Mouse (Mus musculus) CH12.LX (cell line): ENCODE data around the gene Rtl6. TPM values are rescaled to one million over a fixed set of nuclear protein-coding genes. Genes with fewer than 3 reads are reported as not detected.
A peak's percentile ranks its signal among the peaks of the same experiment; 100 is the strongest.

Experiments
- DNase-seq: peaks from one replicate; pipeline ENCODE4 v3.0.0-alpha.2; 2013; ENCODE audit errors: extremely low read depth
- H3K27ac ChIP-seq: 2 replicates; pipeline ENCODE4 v1.5.1; 2012; ENCODE audit warnings: low read depth, mild to moderate bottlenecking, control low read depth, moderate library complexity; ENCODE audit not compliant: insufficient read depth
- H3K27me3 ChIP-seq: replicated peaks from 2 replicates; pipeline ENCODE3; 2012; ENCODE audit warnings: inconsistent platforms
- H3K36me3 ChIP-seq, 2 experiments: replicated peaks in 1 of 2; 2 replicates each; pipeline versions ENCODE3 to v1.6.1; 2012; ENCODE audit warnings: inconsistent platforms in 1 of 2, low read length in 1 of 2, mild to moderate bottlenecking in 1 of 2, mixed read lengths in 1 of 2, moderate library complexity in 1 of 2; ENCODE audit not compliant: control insufficient read depth in 1 of 2, insufficient read depth in 1 of 2
- H3K4me1 ChIP-seq, 2 experiments: 2 replicates each; pipeline ENCODE4 v1.6.1; 2012; ENCODE audit warnings: inconsistent platforms in 1 of 2, moderate library complexity in 1 of 2; ENCODE audit not compliant: insufficient read depth in 2 of 2, control insufficient read depth in 1 of 2
- H3K4me2 ChIP-seq: 2 replicates; pipeline ENCODE4 v1.6.1; 2012; ENCODE audit warnings: low read depth, mild to moderate bottlenecking, control low read depth; ENCODE audit not compliant: poor library complexity, insufficient read depth, severe bottlenecking
- H3K4me3 ChIP-seq, 3 experiments: fragments of 150-350 bp in 1 of 3; sonication (generic) in 1 of 3; replicated peaks in 1 of 3; 2 replicates each; pipeline versions ENCODE3 to v1.5.1; 2011 to 2012; ENCODE audit warnings: low read depth in 2 of 3, low read length in 2 of 3, mild to moderate bottlenecking in 2 of 3, moderate library complexity in 2 of 3, control low read depth in 1 of 3, improper control_type of control experiment in 1 of 3, inconsistent platforms in 1 of 3, mixed read lengths in 1 of 3; ENCODE audit not compliant: poor library complexity in 1 of 3
- H3K79me2 ChIP-seq: replicated peaks from 2 replicates; pipeline ENCODE4 v1.6.1; 2012; ENCODE audit warnings: mild to moderate bottlenecking, moderate library complexity; ENCODE audit not compliant: control insufficient read depth, poor library complexity, insufficient read depth, severe bottlenecking; ENCODE audit errors: extremely low read depth
- H3K9ac ChIP-seq: 2 replicates; pipeline ENCODE4 v1.6.1; 2012; ENCODE audit warnings: low read depth, mild to moderate bottlenecking, control low read depth, moderate library complexity; ENCODE audit not compliant: insufficient read depth
- H3K9me3 ChIP-seq: replicated peaks from 2 replicates; pipeline ENCODE3; 2012; ENCODE audit warnings: low read length, inconsistent platforms, mixed read lengths
- CHD1 ChIP-seq: IDR thresholded peaks from 2 replicates; pipeline ENCODE4 v1.6.1; 2012; ENCODE audit warnings: low read depth, low read length, improper control_type of control experiment, inconsistent platforms
- CTCF ChIP-seq, 2 experiments: IDR thresholded peaks in 1 of 2; conservative IDR thresholded peaks in 1 of 2; 2 replicates each; pipeline ENCODE4 v1.5.1; 2011 to 2012; ENCODE audit warnings: low read depth in 2 of 2, low read length in 2 of 2, improper control_type of control experiment in 1 of 2, inconsistent platforms in 1 of 2, mild to moderate bottlenecking in 1 of 2, moderate library complexity in 1 of 2
- E2F4 ChIP-seq: IDR thresholded peaks from 2 replicates; pipeline ENCODE4 v1.6.1; 2011; ENCODE audit warnings: low read depth, low read length, improper control_type of control experiment; ENCODE audit not compliant: insufficient replicate concordance
- EP300 ChIP-seq: IDR thresholded peaks from 2 replicates; pipeline ENCODE4 v1.6.1; 2011; ENCODE audit warnings: low read length, improper control_type of control experiment
- JUN ChIP-seq: IDR thresholded peaks from 2 replicates; pipeline ENCODE4 v1.6.1; 2011; ENCODE audit warnings: low read depth, mild to moderate bottlenecking, low read length, improper control_type of control experiment, moderate library complexity; ENCODE audit not compliant: insufficient read depth
- POLR2A ChIP-seq: IDR thresholded peaks from 2 replicates; pipeline ENCODE4 v1.6.1; 2011; ENCODE audit warnings: low read depth, mild to moderate bottlenecking, improper control_type of control experiment, low read length
- POLR2AphosphoS2 ChIP-seq: IDR thresholded peaks from 2 replicates; pipeline ENCODE4 v1.6.1; 2011; ENCODE audit warnings: low read depth, low read length, improper control_type of control experiment
- RCOR1 ChIP-seq: conservative IDR thresholded peaks from 2 replicates; pipeline ENCODE4 v1.6.1; 2012; ENCODE audit warnings: low read depth, mild to moderate bottlenecking, inconsistent platforms, low read length, improper control_type of control experiment
- SIN3A ChIP-seq: IDR thresholded peaks from 2 replicates; pipeline ENCODE4 v1.6.1; 2012; ENCODE audit warnings: low read length, improper control_type of control experiment, inconsistent platforms
- SMC3 ChIP-seq: IDR thresholded peaks from 2 replicates; pipeline ENCODE4 v1.6.1; 2011; ENCODE audit warnings: low read depth, low read length, improper control_type of control experiment
- TCF12 ChIP-seq: IDR thresholded peaks from 2 replicates; pipeline ENCODE4 v1.6.1; 2014; ENCODE audit warnings: low read depth, mild to moderate bottlenecking, inconsistent platforms, low read length, improper control_type of control experiment
- USF2 ChIP-seq: conservative IDR thresholded peaks from 2 replicates; pipeline ENCODE4 v1.6.1; 2011; ENCODE audit warnings: low read depth, low read length, improper control_type of control experiment
- ZC3H11A ChIP-seq: IDR thresholded peaks from 2 replicates; pipeline ENCODE4 v1.6.1; 2012; ENCODE audit warnings: low read depth, mild to moderate bottlenecking, inconsistent platforms, low read length, improper control_type of control experiment
- dilution Hi-C: fragments of 300-500 bp; cut with MboI; formaldehyde crosslinking; loops from 2 replicates; pipeline ENCODE4 v1.14.3; 2020; ENCODE audit warnings: low sequenced_read_pairs; ENCODE audit not compliant: extremely low pct_unique_long_range_greater_than_20kb, extremely low pct_ligation_motif_present
- in situ Hi-C: fragments of 300-500 bp; cut with MboI; formaldehyde crosslinking; loops from 3 replicates; pipeline ENCODE4 v1.14.3; 2019; ENCODE audit warnings: low sequenced_read_pairs, low pct_ligation_motif_present, low pct_unique_long_range_greater_than_20kb, mixed read lengths
- polyA plus RNA-seq: library from polyadenylated mRNA; unstranded; fragments of >175 nt; gene quantifications from 2 replicates; pipeline ENCODE4 v1.2.1, GENCODE M21; 2012; ENCODE audit warnings: low read depth; ENCODE audit not compliant: insufficient read length
- total RNA-seq, 2 experiments: library from RNA; depleted of rRNA; stranded (reverse); fragments of 300-350 nt in 1 of 2; fragments of >200 nt in 1 of 2; gene quantifications; 2 replicates each; pipeline ENCODE4 v1.2.3; 2012 to 2014

Rtl6 gene
- total and polyA plus RNA-seq, 3 experiments, result 0.04 TPM; not detected in 2

- H3K9me3 ChIP-seq, result no peaks in the 10 kb centered on the region
- H3K27me3 ChIP-seq, result peaks cover 72% of the 10 kb centered on the region
- no peaks in the 10 kb centered on the region for H3K4me1 ChIP-seq
These were observed 37.8 kb upstream of the Rtl6 start for GRCm38 (mm10) chr15:84595241-84595945.

GRCm38 (mm10) chr15:84593514-84593913, 35.9 kb upstream of the Rtl6 start:
- Histone ChIP-seq H3K4me3 (no peak overlapping the region), H3K4me2 (no peak overlapping the region)
- TF ChIP-seq SIN3A (no peak), CTCF (conservative IDR thresholded peaks at IDR 0.05 in 1 of 2, IDR thresholded peaks at IDR 0.05 in 1 of 2; ENCODE audit: low read depth in 2 of 2, low read length in 2 of 2) (peak in 1 of 2 experiments; percentile 26; a peak in 2 of 4 replicates)
- TF ChIP-seq, all 38 proteins: peak for 1
- Histone ChIP-seq H3K79me2 (no peaks in the 10 kb centered on the region), H3K27ac (no peak overlapping the region), H3K9ac (no peak overlapping the region), H3K36me3 (no peaks in the 10 kb centered on the region), H3K9me3 (no peaks in the 10 kb centered on the region), H3K27me3 (peaks cover 72% of the 10 kb centered on the region), H3K4me1 (no peaks in the 10 kb centered on the region)
- dilution Hi-C loops, result no loop called here
- DNase-seq, result no peak
- in situ Hi-C loops, result no loop called here

More at GRCm38 (mm10) chr15:84595241-84595945, 37.8 kb upstream of the Rtl6 start:
- TF ChIP-seq SMC3 (no peak), JUN (no peak), POLR2A (no peak), RCOR1 (no peak)
- Histone ChIP-seq H3K4me3 (no peak overlapping the region), H3K79me2 (no peaks in the 10 kb centered on the region), H3K4me2 (no peak overlapping the region), H3K9ac (no peak overlapping the region), H3K36me3 (no peaks in the 10 kb centered on the region), H3K27ac (no peak overlapping the region)
- in situ Hi-C loops, result no loop called here
- DNase-seq, result no peak
- dilution Hi-C loops, result no loop called here

- H3K4me3 ChIP-seq, result no peak overlapping the region
- H3K27ac ChIP-seq, result no peak overlapping the region
- in situ Hi-C loops (no loop called here), dilution Hi-C loops (no loop called here)
- no peaks in the 10 kb centered on the region for H3K4me1 ChIP-seq
- no peak overlapping the region for H3K9ac ChIP-seq
- H3K36me3 ChIP-seq, result no peaks in the 10 kb centered on the region
- TF ChIP-seq E2F4 (no peak), POLR2AphosphoS2 (no peak), SMC3 (no peak), EP300 (no peak), CHD1 (no peak), TCF12 (no peak), ZC3H11A (no peak), USF2 (no peak)
- no peaks in the 10 kb centered on the region for H3K79me2 ChIP-seq
- no peak for DNase-seq
- peaks cover 67% of the 10 kb centered on the region for H3K27me3 ChIP-seq
- no peak overlapping the region for H3K4me2 ChIP-seq
- H3K9me3 ChIP-seq, result no peaks in the 10 kb centered on the region
These were observed 34.6 kb upstream of the Rtl6 start for GRCm38 (mm10) chr15:84592240-84592639.
